Mouse (Mus musculus) ES-E14 (cell line): ENCODE results near the gene Fbxw5.

Experiments
- CHD2 ChIP-seq: IDR thresholded peaks from 2 replicates; pipeline ENCODE4 v1.6.1; 2014; ENCODE audit warnings: mild to moderate bottlenecking, low read depth, low read length, inconsistent platforms
- HCFC1 ChIP-seq: IDR thresholded peaks from 2 replicates; pipeline ENCODE4 v1.6.1; 2012; ENCODE audit warnings: low read length, inconsistent platforms, borderline replicate concordance; ENCODE audit not compliant: insufficient read depth
- MAFK ChIP-seq: IDR thresholded peaks from 2 replicates; pipeline ENCODE4 v1.6.1; 2014; ENCODE audit warnings: mild to moderate bottlenecking, low read depth, low read length, inconsistent platforms; ENCODE audit not compliant: insufficient read depth
- ZC3H11A ChIP-seq: IDR thresholded peaks from 2 replicates; pipeline ENCODE4 v1.6.1; 2012; ENCODE audit warnings: low read depth, mild to moderate bottlenecking, inconsistent platforms, low read length, borderline replicate concordance
- ZNF384 ChIP-seq: IDR thresholded peaks from 2 replicates; pipeline ENCODE4 v1.6.1; 2012; ENCODE audit warnings: low read depth, low read length, inconsistent platforms

DNA sequence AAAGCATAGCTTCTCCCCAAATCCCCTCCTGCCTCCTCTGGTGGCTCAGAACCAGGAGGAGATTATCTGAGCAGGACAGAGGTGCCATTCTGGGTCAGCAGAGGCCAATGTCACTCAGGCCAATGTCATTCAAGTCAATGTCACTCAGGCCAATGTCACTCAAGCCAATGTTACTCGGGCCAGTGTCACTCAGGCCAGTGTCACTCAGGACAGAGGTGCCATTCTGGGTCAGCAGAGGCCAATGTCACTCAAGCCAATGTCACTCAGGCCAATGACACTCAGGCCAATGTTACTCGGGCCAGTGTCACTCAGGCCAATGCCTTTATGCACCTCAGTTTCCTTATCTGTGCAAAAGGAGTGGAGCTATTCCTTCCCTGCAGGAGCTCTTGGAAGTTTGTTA, 28.0 kb upstream of the Fbxw5 start:
- no peak for TF ChIP-seq HCFC1
- TF ChIP-seq CHD2: no peak
- TF ChIP-seq ZNF384: no peak
- no peak for TF ChIP-seq ZC3H11A
- no peak for TF ChIP-seq MAFK
